In genomic region chr9:105483880-105484279, GRCm38 (mm10) we compare ENCODE assay signal across 18 mouse cellular contexts. TPM values are rescaled to one million over a fixed set of nuclear protein-coding genes. Genes with fewer than 3 reads are reported as not detected.
DNase-seq lines count a peak whose midpoint lies in the region; ATAC-seq and TF ChIP-seq lines count a peak whose summit lies in the region.
"Had no signal": no experiment of that assay in that cellular context is flagged by ENCODE, and none has a peak within 500 bp of the region (broad histone marks: within the 10 kb centered on the region; RNA-seq: fewer than 3 reads in every experiment).

No protein-coding gene starts in this region.

- DNase-seq in hindbrain, postnatal 0 days (ENCODE audit: low spot score) = no peak
- DNase-seq in hindbrain, embryonic 11.5 days (ENCODE audit: low spot score) = no peak
- no peak for DNase-seq in midbrain, embryonic 14.5 days
- DNase-seq in embryo, embryonic 9.5 days (ENCODE audit: extremely low spot score) = no peak
- DNase-seq: kidney, adult 18-20 months; kidney, postnatal 4 days; liver, embryonic 13.5 days; lung, embryonic 14.5 days; thymus, adult 18-20 months; thymus, postnatal 36 days had no signal

- no peak for ATAC-seq in hindbrain, postnatal 0 days
- no peak for ATAC-seq in hindbrain, embryonic 11.5 days (ENCODE audit: low FRiP score)
- ATAC-seq in midbrain, embryonic 14.5 days (ENCODE audit: low FRiP score, low TSS enrichment) = no peak
- no peak for ATAC-seq in midbrain, embryonic 15.5 days (replicated peaks)
- ATAC-seq in neutrophil, adult 5-6 weeks (ENCODE audit: extremely low read depth, insufficient number of reproducible peaks, low FRiP score, poor library complexity, severe bottlenecking) = 0 out of 2 replicates have a peak, but pooled peaks have one; percentile 30
- ATAC-seq: inflammation-experienced regulatory T-cells, adult 6 months had no signal

- H3K36me3 ChIP-seq in hindbrain, postnatal 0 days (ENCODE audit: insufficient read depth, low read length) = no peaks in the 10 kb centered on the region
- no peaks in the 10 kb centered on the region for H3K36me3 ChIP-seq in hindbrain, embryonic 11.5 days (ENCODE audit: control insufficient read depth, insufficient read depth, low read length)
- no peaks in the 10 kb centered on the region for H3K36me3 ChIP-seq in midbrain, embryonic 14.5 days (ENCODE audit: control insufficient read depth, insufficient read depth, low read length)
- H3K36me3 ChIP-seq in midbrain, embryonic 15.5 days (replicated peaks) = no peaks in the 10 kb centered on the region
- H3K36me3 ChIP-seq: liver, embryonic 13.5 days; neural tube, embryonic 15.5 days; stomach, embryonic 15.5 days had no signal

- 83% methylated on average over 11 of the region's 11 CpGs for WGBS in hindbrain, postnatal 0 days
- WGBS in hindbrain, embryonic 11.5 days = 92% methylated on average over 11 of the region's 11 CpGs
- 85% methylated on average over 11 of the region's 11 CpGs for WGBS in midbrain, embryonic 14.5 days
- 82% methylated on average over 11 of the region's 11 CpGs for WGBS in midbrain, embryonic 15.5 days

- no peak for TF ChIP-seq CTCF in hindbrain, postnatal 0 days (IDR thresholded peaks at IDR 0.05; ENCODE audit: low read depth)
- TF ChIP-seq CTCF in bone marrow macrophage, adult 2 months (IDR thresholded peaks at IDR 0.05; ENCODE audit: low read depth, low read length) = no peak

- H3K9ac ChIP-seq in hindbrain, postnatal 0 days (replicated peaks; ENCODE audit: low read length) = no peak overlapping the region
- H3K9ac ChIP-seq in hindbrain, embryonic 11.5 days (ENCODE audit: low read depth, low read length) = no peak overlapping the region
- no peak overlapping the region for H3K9ac ChIP-seq in midbrain, embryonic 14.5 days (replicated peaks; ENCODE audit: low read length)
- H3K9ac ChIP-seq in midbrain, embryonic 15.5 days = no peak overlapping the region
- H3K9ac ChIP-seq: lung, embryonic 14.5 days; neural tube, embryonic 15.5 days; stomach, embryonic 15.5 days had no signal

- no peak overlapping the region for H3K4me2 ChIP-seq in hindbrain, postnatal 0 days (ENCODE audit: low read depth, low read length)
- no peak overlapping the region for H3K4me2 ChIP-seq in hindbrain, embryonic 11.5 days (replicated peaks; ENCODE audit: low read depth, low read length)
- no peak overlapping the region for H3K4me2 ChIP-seq in midbrain, embryonic 14.5 days (ENCODE audit: low read length)
- H3K4me2 ChIP-seq in midbrain, embryonic 15.5 days = no peak overlapping the region
- H3K4me2 ChIP-seq: lung, embryonic 14.5 days; neural tube, embryonic 15.5 days; stomach, embryonic 15.5 days had no signal

- no peak for TF ChIP-seq POLR2A in bone marrow macrophage, adult 2 months (IDR thresholded peaks at IDR 0.05; ENCODE audit: borderline replicate concordance, low read depth, low read length)

- no peaks in the 10 kb centered on the region for H3K9me3 ChIP-seq in hindbrain, postnatal 0 days (ENCODE audit: low read length)
- H3K9me3 ChIP-seq in hindbrain, embryonic 11.5 days (ENCODE audit: control insufficient read depth, low read length) = no peaks in the 10 kb centered on the region
- no peaks in the 10 kb centered on the region for H3K9me3 ChIP-seq in midbrain, embryonic 14.5 days (ENCODE audit: control insufficient read depth, low read length)
- no peaks in the 10 kb centered on the region for H3K9me3 ChIP-seq in midbrain, embryonic 15.5 days
- H3K9me3 ChIP-seq: forebrain, embryonic 10.5 days; heart, embryonic 10.5 days; liver, embryonic 13.5 days; neural tube, embryonic 15.5 days; stomach, embryonic 15.5 days had no signal

- no peaks in the 10 kb centered on the region for H3K27me3 ChIP-seq in hindbrain, postnatal 0 days (ENCODE audit: insufficient read depth, low read length)
- no peaks in the 10 kb centered on the region for H3K27me3 ChIP-seq in hindbrain, embryonic 11.5 days (ENCODE audit: control insufficient read depth, insufficient read depth, low read length)
- H3K27me3 ChIP-seq in midbrain, embryonic 14.5 days (ENCODE audit: control insufficient read depth, insufficient read depth, low read length) = no peaks in the 10 kb centered on the region
- no peaks in the 10 kb centered on the region for H3K27me3 ChIP-seq in midbrain, embryonic 15.5 days (replicated peaks)
- H3K27me3 ChIP-seq: liver, embryonic 13.5 days; neural tube, embryonic 15.5 days; stomach, embryonic 15.5 days had no signal

- H3K4me1 ChIP-seq in hindbrain, postnatal 0 days (ENCODE audit: insufficient read depth, low read length) = 0 out of 2 replicates have a peak, but pooled peaks cover 3% of the 10 kb centered on the region
- H3K4me1 ChIP-seq in hindbrain, embryonic 11.5 days (replicated peaks; ENCODE audit: control insufficient read depth, insufficient read depth, low read length) = no peaks in the 10 kb centered on the region
- peaks cover 22% of the 10 kb centered on the region for H3K4me1 ChIP-seq in midbrain, embryonic 14.5 days (ENCODE audit: control insufficient read depth, insufficient read depth, low read length)
- H3K4me1 ChIP-seq in midbrain, embryonic 15.5 days = peaks cover 26% of the 10 kb centered on the region
- H3K4me1 ChIP-seq in bone marrow macrophage, adult 2 months (ENCODE audit: control insufficient read depth, insufficient read depth, low read length) = peaks cover 50% of the 10 kb centered on the region
- H3K4me1 ChIP-seq: forebrain, embryonic 10.5 days had no signal

- 0 out of 2 replicates have a peak overlapping the region, but pooled peaks have one; percentile 26 for H3K27ac ChIP-seq in hindbrain, postnatal 0 days
- H3K27ac ChIP-seq in hindbrain, embryonic 11.5 days (ENCODE audit: low read depth, low read length) = no peak overlapping the region
- H3K27ac ChIP-seq in midbrain, embryonic 14.5 days (replicated peaks; ENCODE audit: low read depth, low read length) = peak overlapping the region; percentile 63
- no peak overlapping the region for H3K27ac ChIP-seq in midbrain, embryonic 15.5 days
- H3K27ac ChIP-seq in bone marrow macrophage, adult 2 months (ENCODE audit: insufficient read depth, low read depth, low read length) = peak overlapping the region; percentile 4; the same call in 1 of the 2 replicates
- H3K27ac ChIP-seq: forebrain, embryonic 10.5 days; heart, embryonic 10.5 days; neural tube, embryonic 15.5 days; stomach, embryonic 15.5 days had no signal

- no peak overlapping the region for H3K4me3 ChIP-seq in hindbrain, postnatal 0 days (ENCODE audit: low read length)
- H3K4me3 ChIP-seq in hindbrain, embryonic 11.5 days (ENCODE audit: low read depth, low read length) = no peak overlapping the region
- H3K4me3 ChIP-seq in midbrain, embryonic 14.5 days (replicated peaks; ENCODE audit: low read depth, low read length) = no peak overlapping the region
- H3K4me3 ChIP-seq in midbrain, embryonic 15.5 days = no peak overlapping the region
- no peak overlapping the region for H3K4me3 ChIP-seq in bone marrow macrophage, adult 2 months (ENCODE audit: insufficient read depth, low read length)
- H3K4me3 ChIP-seq: forebrain, embryonic 10.5 days; heart, embryonic 10.5 days; liver, embryonic 13.5 days; neural tube, embryonic 15.5 days; stomach, embryonic 15.5 days had no signal

RNA-seq across cellular contexts. Expression of gene Atp2c1, which starts 43.2 kb away (rescaled TPM):
- 120 and 157 TPM in 2 replicates for total RNA-seq in hindbrain, postnatal 0 days (2014; rRNA removed)
- polyA plus RNA-seq in hindbrain, postnatal 0 days (2015; fragmentation: Nextera tagmentation; extraction: Ambion mirVana) = 66.0 and 68.5 TPM in 2 replicates
- polyA plus RNA-seq in hindbrain, embryonic 11.5 days (2014; fragmentation: Nextera tagmentation; extraction: Ambion mirVana) = 65.3 and 83.1 TPM in 2 replicates
- 86.0 and 110 TPM in 2 replicates for polyA plus RNA-seq in midbrain, embryonic 14.5 days (2014; fragmentation: Nextera tagmentation; extraction: Ambion mirVana)
- polyA plus RNA-seq in midbrain, embryonic 15.5 days (2015; fragmentation: Nextera tagmentation; extraction: Ambion mirVana) = 110 and 113 TPM in 2 replicates
- polyA plus RNA-seq in bone marrow macrophage, adult 2 months (2012; ENCODE audit: insufficient read depth, insufficient read length, missing spikeins) = 101 and 105 TPM in 2 replicates
- total RNA-seq in neutrophil, adult 5-6 weeks (2017) = 171 and 186 TPM in 2 replicates

Comparison
In these comparisons a context has a peak if more than half of its experiments do, and no peak if none do; other contexts are left out.
1. H3K27ac ChIP-seq: peak in hindbrain, postnatal 0 days (single experiment), midbrain, embryonic 14.5 days (single experiment) and bone marrow macrophage, adult 2 months (single experiment); none in hindbrain, embryonic 11.5 days (single experiment) and midbrain, embryonic 15.5 days (single experiment).